Mouse (Mus musculus): ENCODE results near the gene A1cf. TPM values are rescaled to one million over a fixed set of nuclear protein-coding genes. Genes with fewer than 3 reads are reported as not detected.

A1cf gene
- total RNA-seq, 4 experiments from 2014 or later = not detected

- DNase-seq (ENCODE audit: low spot score in 2 of 2) = no peak
Measured at GRCm38 (mm10) chr19:31950793-31951489, 82.4 kb downstream of the A1cf start.

GRCm38 (mm10) chr19:31953799-31954198 lies 85.2 kb downstream of the A1cf start:
- no peak for DNase-seq (ENCODE audit: low spot score in 2 of 2)

GRCm38 (mm10) chr19:31954267-31954666 lies 85.7 kb downstream of the A1cf start:
- DNase-seq (ENCODE audit: low spot score in 2 of 2) = no peak

GRCm38 (mm10) chr19:31954696-31955095 lies 86.1 kb downstream of the A1cf start:
- DNase-seq (ENCODE audit: low spot score in 2 of 2) = no peak

- no peak for DNase-seq (ENCODE audit: low spot score in 2 of 2)
Measured at GRCm38 (mm10) chr19:31956359-31956758, 87.8 kb downstream of the A1cf start.

GRCm38 (mm10) chr19:31960434-31960833 lies 91.9 kb downstream of the A1cf start:
- no peak for DNase-seq (ENCODE audit: low spot score in 2 of 2)

GRCm38 (mm10) chr19:31963147-31963546 lies 94.6 kb downstream of the A1cf start:
- DNase-seq (ENCODE audit: low spot score in 2 of 2) = no peak

GRCm38 (mm10) chr19:31967933-31968532 lies 99.5 kb downstream of the A1cf start:
- no peak for DNase-seq (ENCODE audit: low spot score in 2 of 2)

- no peak for DNase-seq (ENCODE audit: low spot score in 2 of 2)
Measured at GRCm38 (mm10) chr19:31971405-31971804, 102.8 kb downstream of the A1cf start.

GRCm38 (mm10) chr19:31971998-31972397 lies 103.4 kb downstream of the A1cf start:
- peak; percentile 46 to 47 for DNase-seq (ENCODE audit: low spot score in 2 of 2)

- no peak for DNase-seq (ENCODE audit: low spot score in 2 of 2)
Measured at GRCm38 (mm10) chr19:31975882-31976281, 107.3 kb downstream of the A1cf start.

GRCm38 (mm10) chr19:31991057-31991456 lies 122.5 kb downstream of the A1cf start:
- DNase-seq (ENCODE audit: low spot score in 2 of 2) = no peak

GRCm38 (mm10) chr19:31996916-31997315 lies 128.4 kb downstream of the A1cf start:
- DNase-seq (ENCODE audit: low spot score in 2 of 2) = no peak

Other genes with a start within 250 kb of the A1cf start
- 10 to 100 TPM; 17.2 to 37.1 (median 29.4) TPM for gene Prkg1, start 103.7 kb upstream of the A1cf start, total RNA-seq (2022)
- 1 to 10 TPM; 4.6 to 7.3 (median 6.2) TPM for gene Asah2, start 239.4 kb downstream of the A1cf start, total RNA-seq (2022)

Data from gastrocnemius, adult 8-10 months (tissue).